Mouse (Mus musculus) small intestine, adult 2 months (tissue): Measurements from ENCODE around the gene Gm7694.

Experiments
- CTCF ChIP-seq: fragments of 200-500 bp; IDR thresholded peaks from 2 replicates; pipeline ENCODE4 v1.5.1; 2012; ENCODE audit warnings: low read depth, mild to moderate bottlenecking, control low read depth, inconsistent platforms, low read length, moderate library complexity, mixed read lengths; ENCODE audit not compliant: insufficient replicate concordance, insufficient read length; ENCODE audit errors: extremely low read depth
- POLR2A ChIP-seq: fragments of 200-500 bp; IDR thresholded peaks from 2 replicates; pipeline ENCODE4 v1.6.1; 2012; ENCODE audit warnings: low read depth, mild to moderate bottlenecking, control low read depth, inconsistent platforms, low read length, moderate library complexity

DNA sequence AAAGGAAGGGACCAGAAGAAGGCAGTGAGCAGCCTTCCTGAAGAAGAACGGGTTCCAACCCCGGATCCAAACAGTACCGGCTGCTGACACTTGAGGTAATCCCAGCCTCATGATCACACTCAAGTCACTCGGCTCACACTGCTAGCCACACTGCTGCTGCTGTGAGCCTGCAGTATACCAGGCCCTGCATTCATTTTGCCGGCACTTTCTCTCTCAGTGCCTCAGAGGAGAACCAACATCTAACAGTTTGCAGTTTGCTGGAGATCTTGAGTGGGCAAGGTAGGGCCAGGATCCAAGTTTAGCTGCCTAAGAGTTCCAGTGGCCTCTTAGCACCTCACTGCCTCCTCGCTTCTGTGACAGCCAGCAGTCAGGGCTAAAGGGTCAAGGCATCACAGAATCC lies 25.8 kb upstream of the Gm7694 start:
- TF ChIP-seq POLR2A = no peak
- no peak for TF ChIP-seq CTCF
